Mouse (Mus musculus): ENCODE data around the gene Nmb.

Nmb gene

DNA sequence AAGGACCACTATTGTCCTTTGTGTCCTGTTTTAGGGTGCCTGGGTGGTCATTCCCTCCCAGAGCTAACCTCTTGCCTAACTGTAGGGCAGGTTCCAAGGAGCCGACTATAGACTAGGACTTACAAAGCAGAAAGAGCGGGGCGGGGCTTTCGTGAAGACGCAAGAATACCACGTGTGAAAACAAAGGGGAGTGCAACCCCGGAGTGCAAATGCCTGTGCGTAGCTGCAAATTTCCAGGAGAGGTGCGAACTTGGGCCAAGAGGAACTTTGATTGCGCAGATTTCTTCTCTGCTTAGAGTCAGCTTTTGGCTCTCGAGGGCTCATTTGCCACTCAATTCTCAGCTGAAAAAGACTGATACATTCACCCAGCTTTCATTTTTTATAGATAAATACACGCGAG, 44.6 kb downstream of the Nmb start:
- peak; percentile 67 for DNase-seq (ENCODE audit: extremely low spot score)

DNA sequence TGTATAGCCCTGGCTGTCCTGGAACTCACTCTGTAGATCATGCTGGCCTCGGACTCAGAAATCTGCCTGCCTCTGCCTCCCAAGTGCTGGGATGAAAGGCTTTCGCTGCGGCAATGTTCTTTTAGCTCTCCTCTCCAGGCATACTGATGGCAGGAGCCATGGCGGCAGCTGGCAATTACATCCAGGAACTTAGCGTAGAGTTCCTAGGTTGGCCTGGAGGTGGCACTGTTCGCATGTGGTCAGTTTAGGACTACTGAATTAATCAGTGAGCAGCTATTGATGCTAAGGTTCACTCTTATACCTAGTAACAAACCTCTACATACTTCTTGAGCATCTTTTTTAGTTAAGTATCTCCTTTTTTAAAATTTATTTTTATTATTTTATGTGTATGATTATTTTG, 47.7 kb downstream of the Nmb start:
- peak; percentile 76 for DNase-seq (ENCODE audit: extremely low spot score)

DNA sequence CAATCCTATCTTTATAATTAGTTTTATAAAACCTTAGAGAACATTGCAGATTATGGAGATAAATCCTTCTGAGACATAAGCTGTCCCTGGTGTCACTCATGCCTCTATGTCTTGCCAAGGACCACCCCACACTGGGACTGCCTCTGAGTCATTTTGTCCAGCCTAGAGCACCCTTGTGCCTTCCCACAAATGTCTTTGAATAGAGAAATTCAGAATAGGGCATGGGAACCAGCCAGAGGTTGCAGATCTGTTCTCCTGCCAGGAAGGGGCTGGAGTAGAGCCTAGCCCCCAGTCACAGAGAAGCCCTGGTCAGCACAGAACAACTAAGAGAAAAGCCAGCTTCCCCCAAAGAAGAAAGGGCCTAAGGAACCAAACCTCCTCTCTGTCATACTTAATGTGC, 49.6 kb downstream of the Nmb start:
- no peak for DNase-seq (ENCODE audit: extremely low spot score)

DNA sequence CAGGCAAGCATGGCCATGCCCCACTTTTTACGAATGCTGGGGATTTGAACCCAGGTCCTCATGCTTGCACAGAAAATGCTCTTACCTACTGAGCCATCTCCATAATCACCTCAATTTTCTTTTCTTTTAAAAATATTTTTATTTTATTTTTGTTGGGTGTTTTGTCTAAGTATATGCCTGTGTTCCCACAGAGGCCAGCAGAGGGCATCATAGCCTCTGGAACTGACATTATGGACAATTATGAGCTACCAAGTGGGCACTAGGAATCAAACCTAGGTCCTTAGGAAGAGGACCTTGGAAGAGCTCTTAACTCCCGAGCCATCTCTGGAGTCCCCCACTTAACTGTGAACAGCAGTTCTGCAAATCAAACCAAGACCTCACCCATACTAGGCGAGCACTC, 51.7 kb downstream of the Nmb start:
- DNase-seq (ENCODE audit: extremely low spot score): no peak
